Mouse (Mus musculus): ENCODE data around the gene Lsamp. TPM values are rescaled to one million over a fixed set of nuclear protein-coding genes. Genes with fewer than 3 reads are reported as not detected.

Gene Lsamp
- total RNA-seq, 1 experiment, result not detected

DNA sequence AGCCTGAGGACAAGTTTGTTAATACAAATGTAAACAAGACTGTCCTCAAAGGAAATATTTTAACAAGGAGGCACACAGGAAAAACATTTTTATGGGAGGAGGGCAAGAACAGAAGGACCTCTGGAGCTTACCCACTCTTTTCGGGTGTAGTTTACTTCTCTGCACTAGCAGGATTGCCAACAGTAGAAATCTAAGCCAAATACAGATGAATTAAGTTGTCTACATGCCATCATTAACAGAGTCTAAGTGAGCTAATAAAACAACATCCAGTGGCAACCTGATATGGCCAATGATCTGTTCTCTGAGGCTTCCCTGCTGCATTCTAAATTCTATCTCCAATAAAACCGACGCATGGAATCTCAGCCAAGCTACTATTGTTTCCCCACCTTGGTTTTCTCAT, 713.1 kb downstream of the Lsamp start:
- no peak for DNase-seq (ENCODE audit: low read depth, low spot score)
- in situ Hi-C loops (cut with MboI; ENCODE audit: low sequenced_read_pairs in 2 of 2, unreplicated experiment in 2 of 2), result no loop called here
- Histone ChIP-seq H3K9me3 (ENCODE audit: control insufficient read depth, insufficient read depth, low read depth, low read length) (no peaks in the 10 kb centered on the region), H3K4me3 (ENCODE audit: insufficient read depth in 1 of 2, low read depth in 1 of 2, low read length in 2 of 2, poor library complexity in 1 of 2, severe bottlenecking in 1 of 2) (no peak overlapping the region), H3K9ac (ENCODE audit: insufficient read depth, low read depth, low read length, poor library complexity, severe bottlenecking) (no peak overlapping the region), H3K4me1 (ENCODE audit: control insufficient read depth in 2 of 2, insufficient read depth in 2 of 2, low read length in 2 of 2, poor library complexity in 1 of 2) (no peaks in the 10 kb centered on the region), H3K36me3 (ENCODE audit: control insufficient read depth, insufficient read depth, low read length, poor library complexity, severe bottlenecking) (no peaks in the 10 kb centered on the region), H3K27ac (ENCODE audit: insufficient read depth, low read depth, low read length, poor library complexity, severe bottlenecking) (no peak overlapping the region)
- TF ChIP-seq ZC3H11A (IDR thresholded peaks at IDR 0.05; ENCODE audit: borderline replicate concordance, low read depth, low read length) (no peak), ZNF384 (IDR thresholded peaks at IDR 0.05; ENCODE audit: low read depth, low read length) (no peak), CHD2 (IDR thresholded peaks at IDR 0.05; ENCODE audit: low read depth, low read length) (no peak), HCFC1 (IDR thresholded peaks at IDR 0.05; ENCODE audit: borderline replicate concordance, insufficient read depth, low read length) (no peak), MAFK (IDR thresholded peaks at IDR 0.05; ENCODE audit: insufficient read depth, low read depth, low read length) (no peak)

DNA sequence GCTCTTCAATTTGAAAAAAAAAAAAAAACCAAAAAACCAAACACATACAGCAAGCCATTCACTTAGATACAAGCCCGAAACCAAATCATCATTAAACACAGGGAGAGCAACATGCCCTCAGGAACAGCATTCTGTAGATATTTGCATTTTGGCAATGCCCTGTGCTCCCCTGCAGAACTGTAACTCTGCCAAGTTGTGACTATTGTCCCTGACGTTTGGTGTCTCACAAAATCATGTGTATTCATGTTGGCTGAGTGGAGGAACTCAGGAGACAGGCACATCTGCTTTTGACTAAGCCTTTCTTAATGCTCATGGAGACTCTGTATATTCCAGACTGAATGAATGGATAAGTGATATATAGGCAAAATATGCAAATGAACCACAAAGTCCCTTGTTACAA, 724.4 kb downstream of the Lsamp start:
- H3K4me1 ChIP-seq (ENCODE audit: control insufficient read depth in 2 of 2, insufficient read depth in 2 of 2, low read length in 2 of 2, poor library complexity in 1 of 2), result no peaks in the 10 kb centered on the region
- H3K9me3 ChIP-seq (ENCODE audit: control insufficient read depth, insufficient read depth, low read depth, low read length), result no peaks in the 10 kb centered on the region
- in situ Hi-C loops (cut with MboI; ENCODE audit: low sequenced_read_pairs in 2 of 2, unreplicated experiment in 2 of 2), result no loop called here
- no peak for DNase-seq (ENCODE audit: low read depth, low spot score)
- no peak overlapping the region for H3K9ac ChIP-seq (ENCODE audit: insufficient read depth, low read depth, low read length, poor library complexity, severe bottlenecking)
- no peak overlapping the region for H3K4me3 ChIP-seq (ENCODE audit: insufficient read depth in 1 of 2, low read depth in 1 of 2, low read length in 2 of 2, poor library complexity in 1 of 2, severe bottlenecking in 1 of 2)
- no peaks in the 10 kb centered on the region for H3K36me3 ChIP-seq (ENCODE audit: control insufficient read depth, insufficient read depth, low read length, poor library complexity, severe bottlenecking)
- H3K27ac ChIP-seq (ENCODE audit: insufficient read depth, low read depth, low read length, poor library complexity, severe bottlenecking), result no peak overlapping the region
- TF ChIP-seq ZNF384 (IDR thresholded peaks at IDR 0.05; ENCODE audit: low read depth, low read length) (no peak), HCFC1 (IDR thresholded peaks at IDR 0.05; ENCODE audit: borderline replicate concordance, insufficient read depth, low read length) (no peak), CHD2 (IDR thresholded peaks at IDR 0.05; ENCODE audit: low read depth, low read length) (no peak), ZC3H11A (IDR thresholded peaks at IDR 0.05; ENCODE audit: borderline replicate concordance, low read depth, low read length) (no peak)

DNA sequence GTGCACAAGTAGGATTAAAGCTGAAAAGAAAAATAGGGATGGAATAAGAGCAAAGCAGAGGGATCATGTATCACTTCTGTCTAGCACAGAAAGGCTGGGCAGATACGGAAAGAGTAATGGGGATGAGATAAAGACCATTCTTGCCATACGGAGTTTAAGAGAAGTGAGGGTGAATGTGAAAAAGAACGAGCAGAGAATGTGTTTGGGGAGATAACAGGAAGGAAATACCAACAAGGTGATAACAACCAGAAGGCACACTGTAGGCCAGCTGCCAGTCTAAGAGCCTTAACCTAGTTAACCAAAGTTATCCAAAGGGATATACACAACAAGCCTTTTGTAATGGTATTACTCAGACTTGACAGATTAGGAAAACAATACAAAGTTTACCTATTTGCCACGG, 725.4 kb downstream of the Lsamp start:
- H3K4me3 ChIP-seq (ENCODE audit: insufficient read depth in 1 of 2, low read depth in 1 of 2, low read length in 2 of 2, poor library complexity in 1 of 2, severe bottlenecking in 1 of 2), result no peak overlapping the region
- no peaks in the 10 kb centered on the region for H3K36me3 ChIP-seq (ENCODE audit: control insufficient read depth, insufficient read depth, low read length, poor library complexity, severe bottlenecking)
- no peaks in the 10 kb centered on the region for H3K4me1 ChIP-seq (ENCODE audit: control insufficient read depth in 2 of 2, insufficient read depth in 2 of 2, low read length in 2 of 2, poor library complexity in 1 of 2)
- DNase-seq (ENCODE audit: low read depth, low spot score), result no peak
- H3K9ac ChIP-seq (ENCODE audit: insufficient read depth, low read depth, low read length, poor library complexity, severe bottlenecking), result no peak overlapping the region
- TF ChIP-seq ZC3H11A (IDR thresholded peaks at IDR 0.05; ENCODE audit: borderline replicate concordance, low read depth, low read length) (no peak), HCFC1 (IDR thresholded peaks at IDR 0.05; ENCODE audit: borderline replicate concordance, insufficient read depth, low read length) (no peak), ZNF384 (IDR thresholded peaks at IDR 0.05; ENCODE audit: low read depth, low read length) (no peak), MAFK (IDR thresholded peaks at IDR 0.05; ENCODE audit: insufficient read depth, low read depth, low read length) (no peak), CHD2 (IDR thresholded peaks at IDR 0.05; ENCODE audit: low read depth, low read length) (no peak)
- in situ Hi-C loops (cut with MboI; ENCODE audit: low sequenced_read_pairs in 2 of 2, unreplicated experiment in 2 of 2), result no loop called here
- H3K27ac ChIP-seq (ENCODE audit: insufficient read depth, low read depth, low read length, poor library complexity, severe bottlenecking), result no peak overlapping the region
- H3K9me3 ChIP-seq (ENCODE audit: control insufficient read depth, insufficient read depth, low read depth, low read length), result no peaks in the 10 kb centered on the region

DNA sequence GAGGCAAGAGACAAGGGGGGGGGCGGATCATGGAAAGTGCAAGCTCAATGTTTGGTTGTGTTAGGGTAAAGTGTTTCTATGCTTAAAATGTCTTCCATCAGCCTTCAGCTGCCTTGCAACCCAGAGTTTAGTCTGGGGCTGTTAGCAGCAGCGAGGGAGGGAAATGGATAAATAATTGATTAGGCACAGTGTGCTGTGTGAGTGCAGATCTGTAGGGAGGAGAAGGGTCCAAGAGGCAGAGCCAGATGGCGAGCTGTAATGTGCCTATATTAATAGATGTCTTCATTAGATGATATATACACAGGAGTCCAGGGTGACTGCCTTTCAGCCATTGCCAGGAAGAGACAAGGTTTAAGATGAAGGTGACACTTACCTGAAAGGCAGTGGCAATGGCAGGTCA, 725.9 kb downstream of the Lsamp start:
- no peaks in the 10 kb centered on the region for H3K36me3 ChIP-seq (ENCODE audit: control insufficient read depth, insufficient read depth, low read length, poor library complexity, severe bottlenecking)
- H3K4me3 ChIP-seq (ENCODE audit: insufficient read depth in 1 of 2, low read depth in 1 of 2, low read length in 2 of 2, poor library complexity in 1 of 2, severe bottlenecking in 1 of 2), result no peak overlapping the region
- H3K4me1 ChIP-seq (ENCODE audit: control insufficient read depth in 2 of 2, insufficient read depth in 2 of 2, low read length in 2 of 2, poor library complexity in 1 of 2), result no peaks in the 10 kb centered on the region
- H3K27ac ChIP-seq (ENCODE audit: insufficient read depth, low read depth, low read length, poor library complexity, severe bottlenecking), result no peak overlapping the region
- TF ChIP-seq ZC3H11A (IDR thresholded peaks at IDR 0.05; ENCODE audit: borderline replicate concordance, low read depth, low read length), result no peak
- TF ChIP-seq HCFC1 (IDR thresholded peaks at IDR 0.05; ENCODE audit: borderline replicate concordance, insufficient read depth, low read length), result no peak
- TF ChIP-seq CHD2 (IDR thresholded peaks at IDR 0.05; ENCODE audit: low read depth, low read length), result no peak
- TF ChIP-seq MAFK (IDR thresholded peaks at IDR 0.05; ENCODE audit: insufficient read depth, low read depth, low read length), result no peak
- TF ChIP-seq ZNF384 (IDR thresholded peaks at IDR 0.05; ENCODE audit: low read depth, low read length), result no peak
- no peaks in the 10 kb centered on the region for H3K9me3 ChIP-seq (ENCODE audit: control insufficient read depth, insufficient read depth, low read depth, low read length)
- DNase-seq (ENCODE audit: low read depth, low spot score), result no peak
- H3K9ac ChIP-seq (ENCODE audit: insufficient read depth, low read depth, low read length, poor library complexity, severe bottlenecking), result no peak overlapping the region
- in situ Hi-C loops (cut with MboI; ENCODE audit: low sequenced_read_pairs in 2 of 2, unreplicated experiment in 2 of 2), result no loop called here

DNA sequence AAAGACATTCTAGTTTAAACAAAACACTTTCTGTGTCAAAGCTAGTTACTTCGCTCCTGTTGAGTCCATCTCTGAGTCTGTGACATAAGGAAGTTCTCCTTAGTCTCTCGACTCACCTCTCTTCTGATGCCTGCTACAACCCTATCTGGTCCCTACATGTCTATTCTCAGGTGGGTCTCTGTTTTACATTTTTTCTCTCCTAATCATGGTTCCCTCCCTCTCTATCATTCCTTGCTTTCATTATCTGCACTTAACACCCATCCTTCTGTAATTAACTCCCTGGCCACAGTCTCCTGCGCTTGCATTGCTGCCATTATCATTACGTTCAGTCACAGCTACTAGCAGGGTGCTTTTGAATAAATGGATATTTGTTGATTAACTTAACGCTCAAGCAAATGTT, 726.3 kb downstream of the Lsamp start:
- Histone ChIP-seq H3K9me3 (ENCODE audit: control insufficient read depth, insufficient read depth, low read depth, low read length) (no peaks in the 10 kb centered on the region), H3K4me1 (ENCODE audit: control insufficient read depth in 2 of 2, insufficient read depth in 2 of 2, low read length in 2 of 2, poor library complexity in 1 of 2) (no peaks in the 10 kb centered on the region), H3K27ac (ENCODE audit: insufficient read depth, low read depth, low read length, poor library complexity, severe bottlenecking) (no peak overlapping the region), H3K9ac (ENCODE audit: insufficient read depth, low read depth, low read length, poor library complexity, severe bottlenecking) (no peak overlapping the region), H3K4me3 (ENCODE audit: insufficient read depth in 1 of 2, low read depth in 1 of 2, low read length in 2 of 2, poor library complexity in 1 of 2, severe bottlenecking in 1 of 2) (no peak overlapping the region), H3K36me3 (ENCODE audit: control insufficient read depth, insufficient read depth, low read length, poor library complexity, severe bottlenecking) (no peaks in the 10 kb centered on the region)
- TF ChIP-seq ZNF384 (IDR thresholded peaks at IDR 0.05; ENCODE audit: low read depth, low read length) (no peak), ZC3H11A (IDR thresholded peaks at IDR 0.05; ENCODE audit: borderline replicate concordance, low read depth, low read length) (no peak), MAFK (IDR thresholded peaks at IDR 0.05; ENCODE audit: insufficient read depth, low read depth, low read length) (no peak), CHD2 (IDR thresholded peaks at IDR 0.05; ENCODE audit: low read depth, low read length) (no peak), HCFC1 (IDR thresholded peaks at IDR 0.05; ENCODE audit: borderline replicate concordance, insufficient read depth, low read length) (no peak)
- no peak for DNase-seq (ENCODE audit: low read depth, low spot score)
- in situ Hi-C loops (cut with MboI; ENCODE audit: low sequenced_read_pairs in 2 of 2, unreplicated experiment in 2 of 2), result no loop called here
